Mouse (Mus musculus) layer of hippocampus, adult 11-12 months (tissue): ENCODE data around the gene Sept9.
A peak's percentile ranks its signal among the peaks of the same experiment; 100 is the strongest.

Experiments used
- DNase-seq: peaks from one replicate; pipeline ENCODE4 v3.0.0; 2022; ENCODE audit warnings: low spot score

Sept9 gene

GRCm38 (mm10) chr11:117176304-117176703 is 23.2 kb upstream of the Sept9 start:
- DNase-seq, result no peak

GRCm38 (mm10) chr11:117176900-117177299 is 22.6 kb upstream of the Sept9 start:
- DNase-seq, result no peak

- DNase-seq, result peak; percentile 94
These were observed 22.0 kb upstream of the Sept9 start for GRCm38 (mm10) chr11:117177303-117177979.

- no peak for DNase-seq
These were observed 19.6 kb upstream of the Sept9 start for GRCm38 (mm10) chr11:117179902-117180301.

- no peak for DNase-seq
These were observed 16.7 kb upstream of the Sept9 start for GRCm38 (mm10) chr11:117182808-117183207.

GRCm38 (mm10) chr11:117183299-117183698 is 16.2 kb upstream of the Sept9 start:
- no peak for DNase-seq

- DNase-seq, result no peak
These were observed 15.6 kb upstream of the Sept9 start for GRCm38 (mm10) chr11:117183841-117184240.

GRCm38 (mm10) chr11:117185076-117185933 is 14.2 kb upstream of the Sept9 start:
- no peak for DNase-seq

- DNase-seq, result no peak
These were observed 7.9 kb upstream of the Sept9 start for GRCm38 (mm10) chr11:117191524-117191923.

GRCm38 (mm10) chr11:117194475-117194937 is 5.0 kb upstream of the Sept9 start:
- DNase-seq, result no peak

- DNase-seq, result no peak
These were observed 3.8 kb upstream of the Sept9 start for GRCm38 (mm10) chr11:117195616-117196015.

- DNase-seq, result no peak
These were observed 2.8 kb upstream of the Sept9 start for GRCm38 (mm10) chr11:117196681-117197080.

- no peak for DNase-seq
These were observed 1.3 kb upstream of the Sept9 start for GRCm38 (mm10) chr11:117198122-117198521.

GRCm38 (mm10) chr11:117201846-117202245 is 2.4 kb downstream of the Sept9 start:
- no peak for DNase-seq

- DNase-seq, result no peak
These were observed 5.1 kb downstream of the Sept9 start for GRCm38 (mm10) chr11:117204606-117205005.

GRCm38 (mm10) chr11:117205042-117205441 is 5.6 kb downstream of the Sept9 start:
- no peak for DNase-seq

- no peak for DNase-seq
These were observed 6.0 kb downstream of the Sept9 start for GRCm38 (mm10) chr11:117205447-117205846.

- no peak for DNase-seq
These were observed 8.0 kb downstream of the Sept9 start for GRCm38 (mm10) chr11:117207436-117207835.

GRCm38 (mm10) chr11:117208151-117208673 is 8.8 kb downstream of the Sept9 start:
- no peak for DNase-seq

GRCm38 (mm10) chr11:117216713-117217112 is 17.3 kb downstream of the Sept9 start:
- DNase-seq, result no peak

GRCm38 (mm10) chr11:117218070-117218469 is 18.6 kb downstream of the Sept9 start:
- no peak for DNase-seq

- DNase-seq, result no peak
These were observed 19.0 kb downstream of the Sept9 start for GRCm38 (mm10) chr11:117218498-117218897.

GRCm38 (mm10) chr11:117220777-117221176 is 21.3 kb downstream of the Sept9 start:
- DNase-seq, result no peak
